Comparison of ENCODE assay signal across 8 mouse cellular contexts in the genomic region with DNA sequence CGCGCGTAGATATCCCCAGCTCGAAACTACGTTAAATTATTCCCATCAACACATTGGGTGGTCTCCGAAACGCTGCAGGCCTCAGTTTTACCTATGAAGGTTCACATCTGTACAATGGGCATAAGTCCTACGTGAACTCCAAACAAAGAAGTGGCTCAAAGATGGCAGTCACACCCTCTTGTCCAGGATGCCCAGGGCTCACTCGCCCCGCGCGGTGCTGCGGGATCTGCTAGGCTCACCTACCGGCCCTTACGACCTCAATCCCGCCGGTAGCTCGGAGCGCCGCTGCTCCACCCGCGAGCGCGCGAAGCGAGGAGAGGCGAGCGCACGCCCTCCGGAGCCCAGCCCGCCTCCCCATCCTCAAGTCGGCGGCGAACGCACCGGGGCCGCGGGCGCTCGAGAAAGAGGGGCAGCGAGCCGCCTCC. TPM values are rescaled to one million over a fixed set of nuclear protein-coding genes. Genes with fewer than 3 reads are reported as not detected.
DNase-seq lines count a peak whose midpoint lies in the region; ATAC-seq and TF ChIP-seq lines count a peak whose summit lies in the region.

No protein-coding gene starts in this region.

- H3K4me3 ChIP-seq in lung, adult 2 months (replicated peaks; ENCODE audit: extremely low read depth, low read depth, low read length) = peak overlapping the region; percentile 66
- peak overlapping the region; percentile 93 for H3K4me3 ChIP-seq in forebrain, embryonic 12.5 days (replicated peaks)
- H3K4me3 ChIP-seq in limb, embryonic 13.5 days = peak overlapping the region; percentile 86
- H3K4me3 ChIP-seq in neural tube, embryonic 15.5 days (replicated peaks) = peak overlapping the region; percentile 81

- TF ChIP-seq POLR2A in lung, adult 2 months (IDR thresholded peaks at IDR 0.05; ENCODE audit: borderline replicate concordance, extremely low read depth, low read depth, low read length) = no peak

- H3K9me3 ChIP-seq in forebrain, embryonic 12.5 days = no peaks in the 10 kb centered on the region
- no peaks in the 10 kb centered on the region for H3K9me3 ChIP-seq in limb, embryonic 13.5 days
- no peaks in the 10 kb centered on the region for H3K9me3 ChIP-seq in neural tube, embryonic 15.5 days (replicated peaks)

- H3K27me3 ChIP-seq in forebrain, embryonic 12.5 days = no peaks in the 10 kb centered on the region
- H3K27me3 ChIP-seq in limb, embryonic 13.5 days = no peaks in the 10 kb centered on the region
- no peaks in the 10 kb centered on the region for H3K27me3 ChIP-seq in neural tube, embryonic 15.5 days (replicated peaks)

- peaks cover 15% of the 10 kb centered on the region for H3K36me3 ChIP-seq in forebrain, embryonic 12.5 days (replicated peaks)
- H3K36me3 ChIP-seq in limb, embryonic 13.5 days = peaks cover 10% of the 10 kb centered on the region
- H3K36me3 ChIP-seq in neural tube, embryonic 15.5 days = no peaks in the 10 kb centered on the region

- H3K9ac ChIP-seq in forebrain, embryonic 12.5 days = peak overlapping the region; percentile 97
- peak overlapping the region; percentile 94 for H3K9ac ChIP-seq in limb, embryonic 13.5 days
- H3K9ac ChIP-seq in neural tube, embryonic 15.5 days (replicated peaks) = peak overlapping the region; percentile 84

- under 1% methylated on average over 42 of the region's 42 CpGs for WGBS in lung, adult 2 months
- WGBS in forebrain, embryonic 12.5 days = under 1% methylated on average over 41 of the region's 42 CpGs
- under 1% methylated on average over 30 of the region's 42 CpGs for WGBS in limb, embryonic 13.5 days
- under 1% methylated on average over 40 of the region's 42 CpGs for WGBS in neural tube, embryonic 15.5 days

- DNase-seq in lung, adult 2 months = no peak
- DNase-seq in lung, postnatal 14 days = no peak
- peak; percentile 72 for DNase-seq in ZHBTc4 (ENCODE audit: low read depth, low spot score)
- no peak for DNase-seq in cerebellum, postnatal 4 days (ENCODE audit: low spot score in 2 of 2)
- DNase-seq in adrenal gland, adult (ENCODE audit: inconsistent age in 2 of 2, low spot score in 1 of 2) = no peak

- TF ChIP-seq CTCF in lung, adult 2 months (IDR thresholded peaks at IDR 0.05; ENCODE audit: insufficient read depth, low read length) = no peak

- ATAC-seq in forebrain, embryonic 12.5 days (ENCODE audit: low FRiP score) = peak; percentile 67
- ATAC-seq in limb, embryonic 13.5 days (ENCODE audit: low FRiP score, low read depth) = peak; percentile 69
- ATAC-seq in neural tube, embryonic 15.5 days (ENCODE audit: low FRiP score) = peak; percentile 75

- peak overlapping the region; percentile 78 for H3K4me2 ChIP-seq in forebrain, embryonic 12.5 days
- peak overlapping the region; percentile 83 for H3K4me2 ChIP-seq in limb, embryonic 13.5 days (replicated peaks)
- H3K4me2 ChIP-seq in neural tube, embryonic 15.5 days = peak overlapping the region; percentile 94

- H3K27ac ChIP-seq in forebrain, embryonic 12.5 days = peak overlapping the region; percentile 96
- H3K27ac ChIP-seq in limb, embryonic 13.5 days = peak overlapping the region; percentile 90
- peak overlapping the region; percentile 93 for H3K27ac ChIP-seq in neural tube, embryonic 15.5 days (replicated peaks)

- peaks cover 2% of the 10 kb centered on the region for H3K4me1 ChIP-seq in lung, adult 2 months (ENCODE audit: control insufficient read depth, insufficient read depth, low read length)
- peaks cover 29% of the 10 kb centered on the region for H3K4me1 ChIP-seq in forebrain, embryonic 12.5 days
- H3K4me1 ChIP-seq in limb, embryonic 13.5 days = peaks cover 27% of the 10 kb centered on the region
- H3K4me1 ChIP-seq in neural tube, embryonic 15.5 days = peaks cover 21% of the 10 kb centered on the region

RNA-seq across cellular contexts. Expression of a gene that starts 0.4 kb away (rescaled TPM):
- 0.26 and 0.69 TPM in 2 replicates for polyA plus RNA-seq in lung, adult 2 months (2012; rRNA removed)
- polyA plus RNA-seq in forebrain, embryonic 12.5 days (2016; fragmentation: Nextera tagmentation; extraction: Ambion mirVana) = 183 and 189 TPM in 2 replicates
- polyA plus RNA-seq in limb, embryonic 13.5 days (2015; fragmentation: Nextera tagmentation; extraction: Ambion mirVana) = 124 TPM in 2 replicates
- polyA plus RNA-seq in neural tube, embryonic 15.5 days (2015; fragmentation: Nextera tagmentation; extraction: Ambion mirVana) = 25.3 and 43.6 TPM in 2 replicates

RNA-seq across cellular contexts. Expression of a gene that starts 39.6 kb away (rescaled TPM):
- 2.8 and 5.4 TPM in 2 replicates for polyA plus RNA-seq in lung, adult 2 months (2012; rRNA removed)
- 200 and 232 TPM in 2 replicates for polyA plus RNA-seq in forebrain, embryonic 12.5 days (2016; fragmentation: Nextera tagmentation; extraction: Ambion mirVana)
- 173 and 176 TPM in 2 replicates for polyA plus RNA-seq in limb, embryonic 13.5 days (2015; fragmentation: Nextera tagmentation; extraction: Ambion mirVana)
- polyA plus RNA-seq in neural tube, embryonic 15.5 days (2015; fragmentation: Nextera tagmentation; extraction: Ambion mirVana) = 28.3 and 72.3 TPM in 2 replicates

RNA-seq across cellular contexts. Expression of a gene that starts 39.8 kb away (rescaled TPM):
- 2.4 and 4.4 TPM in 2 replicates for polyA plus RNA-seq in lung, adult 2 months (2012; rRNA removed)
- polyA plus RNA-seq in forebrain, embryonic 12.5 days (2016; fragmentation: Nextera tagmentation; extraction: Ambion mirVana) = 17.6 and 18.7 TPM in 2 replicates
- polyA plus RNA-seq in limb, embryonic 13.5 days (2015; fragmentation: Nextera tagmentation; extraction: Ambion mirVana) = 18.8 and 21.8 TPM in 2 replicates
- polyA plus RNA-seq in neural tube, embryonic 15.5 days (2015; fragmentation: Nextera tagmentation; extraction: Ambion mirVana) = 7.3 and 11.0 TPM in 2 replicates

Comparison
In these comparisons a context has a peak if more than half of its experiments do, and no peak if none do; other contexts are left out.
1. RNA of a gene that starts 0.4 kb away (polyA plus RNA-seq): 183 to 189 TPM in forebrain, embryonic 12.5 days, 124 TPM in limb, embryonic 13.5 days and 25.3 to 43.6 TPM in neural tube, embryonic 15.5 days; 0.26 to 0.69 TPM in lung, adult 2 months; every median in the first group is over 10 times any median in the second.
2. Peak in every context shown above with its lines, with median percentiles within 50 percentile points of each other: H3K4me3 ChIP-seq, ATAC-seq, H3K27ac ChIP-seq, H3K4me2 ChIP-seq and H3K9ac ChIP-seq.